Mouse (Mus musculus) heart, adult 11 months (tissue): ENCODE results near the gene Cobl.

Experiments used
- DNase-seq: peaks from one replicate; pipeline ENCODE4 v3.0.0; 2022

The Cobl gene

DNA sequence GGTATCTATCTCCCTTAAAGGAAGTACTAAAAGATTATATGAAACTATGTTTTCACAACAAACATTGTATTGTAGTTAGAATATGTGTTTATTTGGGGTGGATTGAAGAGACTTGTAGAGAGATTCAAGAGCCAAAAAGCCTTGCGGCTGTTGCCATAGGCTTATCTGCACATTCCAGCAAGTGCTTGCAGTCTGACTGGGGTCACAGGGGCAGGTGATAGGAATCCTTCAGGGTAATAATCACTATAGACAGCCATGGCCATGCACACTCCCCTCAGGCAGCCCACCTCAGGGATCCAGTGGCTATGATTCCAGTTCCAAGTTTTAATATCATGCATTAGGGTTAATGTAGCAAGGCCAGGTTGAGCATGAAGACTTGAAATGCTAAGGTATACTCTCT lies 249.2 kb downstream of the Cobl start:
- DNase-seq: peak; percentile 56

DNA sequence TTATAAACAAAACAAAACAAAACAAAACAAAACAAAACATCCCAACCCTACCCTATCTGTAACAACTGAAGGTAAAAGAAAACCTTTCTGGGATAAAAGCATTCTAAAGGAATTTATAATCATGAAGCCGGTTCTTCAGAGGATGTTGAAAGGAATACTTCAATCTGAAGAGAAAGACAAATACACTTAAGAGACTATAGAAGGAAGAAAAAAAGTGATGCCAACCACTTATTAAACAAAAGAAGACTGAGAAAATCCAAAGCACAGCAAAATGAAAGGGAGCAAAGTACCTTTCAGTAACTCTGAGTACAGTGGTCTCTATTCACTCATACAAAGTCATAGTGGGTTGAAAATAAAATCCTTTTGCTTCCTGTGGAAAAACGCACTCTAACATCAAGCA lies 256.2 kb downstream of the Cobl start:
- no peak for DNase-seq

DNA sequence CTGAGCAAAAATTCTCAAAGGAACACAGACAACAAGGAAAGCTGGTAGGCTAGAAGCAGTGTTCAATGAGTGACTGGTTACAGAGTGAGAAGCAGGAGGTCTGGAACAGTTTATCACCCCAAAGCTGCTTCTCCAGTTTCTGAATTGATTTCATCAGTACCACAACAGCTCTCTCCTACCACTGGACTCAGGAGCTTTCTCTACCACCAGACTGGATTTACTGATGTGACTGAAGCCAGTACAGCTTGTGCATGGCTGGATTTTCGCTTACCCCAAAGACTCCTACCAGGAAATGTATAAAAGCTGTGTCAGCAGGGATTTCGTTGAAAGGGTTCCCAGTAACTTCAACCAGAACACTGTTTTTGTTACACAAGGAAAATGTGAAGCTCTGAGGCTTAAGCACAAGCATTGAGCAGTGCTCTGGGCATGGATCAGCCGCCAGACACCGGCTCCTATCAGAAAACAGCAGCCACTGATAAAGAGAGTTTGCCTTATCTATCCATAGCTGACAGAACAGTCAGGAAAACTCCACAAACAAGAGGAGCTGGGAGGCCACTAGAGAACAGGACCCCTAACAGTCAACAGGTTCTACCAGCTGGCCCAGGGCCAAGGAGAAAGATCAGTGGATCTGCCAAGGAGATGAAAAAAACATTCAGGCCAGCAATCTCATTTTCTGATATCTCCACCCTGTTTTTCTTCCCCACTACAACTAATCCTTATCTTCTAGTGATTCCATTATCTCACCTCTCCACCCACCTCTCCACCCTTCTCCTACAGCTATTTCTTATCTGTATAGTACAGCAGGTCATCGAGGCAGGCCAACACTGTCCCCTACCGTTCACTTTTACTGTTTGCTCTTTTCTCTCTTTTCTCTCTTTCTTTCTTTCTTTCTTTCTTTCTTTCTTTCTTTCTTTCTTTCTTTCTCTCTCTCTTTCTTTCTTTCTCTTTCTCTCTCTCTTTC lies 259.3 kb downstream of the Cobl start:
- DNase-seq: peak; percentile 91

DNA sequence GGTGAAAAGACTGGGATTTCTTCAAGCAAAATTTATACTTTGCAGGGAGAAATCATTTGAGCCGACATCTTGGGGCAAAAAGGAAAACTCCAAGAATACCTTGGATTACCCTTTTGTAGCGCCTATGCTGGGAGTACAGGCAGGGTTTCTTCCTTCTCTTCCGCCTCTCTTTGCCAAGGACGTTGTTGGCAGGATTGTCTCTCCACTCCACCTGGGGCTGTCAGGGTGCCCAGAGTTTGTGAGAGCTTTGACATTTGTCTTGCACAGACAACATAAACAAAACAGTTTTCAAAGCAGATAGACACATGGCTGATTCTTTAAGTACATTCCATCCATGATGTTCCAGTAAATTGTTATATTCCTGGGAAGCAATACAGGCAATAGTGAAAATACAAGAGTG lies 265.3 kb downstream of the Cobl start:
- DNase-seq: no peak

DNA sequence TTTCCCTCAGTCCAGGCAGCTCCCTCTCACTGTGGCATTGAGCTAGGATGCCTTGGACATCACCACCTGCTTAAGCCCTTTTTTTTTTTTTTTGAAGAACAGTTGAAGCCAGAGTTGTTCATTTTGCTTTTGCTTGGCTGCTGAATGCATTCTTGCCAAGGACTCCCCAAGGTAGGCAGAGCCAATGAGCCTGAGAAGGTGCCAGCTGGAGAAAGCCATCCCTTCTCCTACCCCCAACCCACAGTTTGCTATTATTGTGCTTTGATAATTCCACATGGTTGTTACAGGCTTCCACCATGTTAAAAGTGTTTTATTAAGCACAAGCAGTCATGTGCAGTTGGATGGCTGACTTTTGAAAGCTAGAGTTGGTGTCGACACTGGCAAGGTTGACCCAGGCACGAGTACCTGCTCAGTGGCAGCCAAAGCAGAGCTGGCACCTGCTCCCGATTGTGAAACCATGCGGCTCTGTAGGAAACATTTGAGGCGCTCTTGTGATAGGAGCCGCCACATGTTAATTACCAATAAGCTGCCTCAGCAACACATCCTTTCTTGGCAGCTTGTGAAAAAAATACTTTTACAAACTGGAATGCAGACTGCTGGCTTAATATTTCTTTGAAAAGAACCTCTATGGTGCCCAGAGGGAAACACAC lies 265.9 kb downstream of the Cobl start:
- DNase-seq: peak; percentile 93

DNA sequence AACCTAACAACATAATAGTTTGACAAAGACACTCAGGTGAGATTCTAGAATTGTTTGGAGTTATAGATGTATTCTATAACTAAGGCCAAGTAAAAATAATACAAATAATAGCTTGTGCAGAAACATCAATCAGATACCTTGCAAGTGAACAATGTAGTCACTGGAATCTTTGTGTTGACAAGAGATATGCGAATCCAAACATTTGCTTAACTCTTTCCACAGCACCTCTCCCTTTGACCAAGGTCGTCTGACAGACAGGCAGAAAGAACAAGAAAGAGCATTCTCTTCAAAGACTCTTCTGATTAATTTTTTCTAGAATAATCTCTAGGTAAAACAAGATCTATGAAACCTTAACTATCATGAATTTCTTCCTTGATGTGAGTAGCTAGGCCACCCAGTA lies 266.7 kb downstream of the Cobl start:
- no peak for DNase-seq

DNA sequence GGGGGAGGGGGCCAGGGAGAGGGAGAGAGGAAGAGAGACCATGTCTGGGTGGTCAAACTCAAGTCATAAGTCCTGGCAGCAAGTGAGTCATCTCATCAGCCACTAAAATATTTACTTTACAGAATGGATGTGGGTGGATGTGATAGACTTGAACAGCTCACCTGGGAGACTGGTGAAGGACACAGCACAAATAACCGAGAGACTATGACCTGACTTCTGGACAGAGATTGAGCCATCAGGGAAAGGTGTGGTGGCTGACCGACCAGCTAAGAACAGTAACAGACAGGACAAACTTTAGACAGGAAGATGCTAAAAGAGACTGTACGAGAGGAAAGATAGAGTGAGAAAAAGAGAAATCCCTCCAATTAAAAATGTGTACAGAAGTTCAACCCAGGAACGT lies 267.2 kb downstream of the Cobl start:
- DNase-seq: no peak

DNA sequence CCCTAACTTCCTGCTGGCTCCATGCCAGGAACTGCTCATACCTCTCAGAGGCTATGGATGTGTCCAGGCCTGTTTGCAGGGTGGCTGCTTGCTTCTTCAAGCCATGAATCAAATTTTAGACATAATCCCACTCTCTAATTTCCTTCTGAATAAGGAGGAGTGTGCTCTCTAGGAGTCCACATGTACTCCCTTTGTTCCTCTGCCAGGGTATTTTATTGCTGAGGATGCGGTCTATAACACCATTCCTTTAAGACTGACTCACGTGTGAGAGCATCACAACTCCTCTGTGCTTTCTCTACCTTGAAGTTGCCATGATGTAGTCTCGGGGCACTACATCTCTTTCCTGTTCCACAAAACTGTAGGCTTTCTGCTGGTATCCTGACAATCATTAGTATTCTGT lies 269.4 kb downstream of the Cobl start:
- no peak for DNase-seq

DNA sequence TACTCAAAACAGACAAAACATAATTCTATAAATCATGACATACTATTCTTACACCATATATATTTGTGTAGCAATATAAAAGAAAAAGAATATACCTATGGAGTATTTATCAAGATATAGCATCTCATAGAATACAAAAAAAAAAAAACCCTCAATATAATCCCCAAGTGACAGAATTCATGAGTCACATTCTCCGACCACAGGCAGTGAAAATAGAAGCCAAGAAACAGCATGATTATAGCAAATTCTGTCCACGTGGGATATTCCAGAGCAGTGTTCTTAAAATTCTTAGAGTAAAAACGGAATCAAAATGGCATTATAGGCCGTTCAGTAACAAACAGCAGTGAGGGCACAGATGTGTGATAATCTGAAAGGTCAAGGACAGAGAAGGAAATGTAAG lies 271.4 kb downstream of the Cobl start:
- no peak for DNase-seq

DNA sequence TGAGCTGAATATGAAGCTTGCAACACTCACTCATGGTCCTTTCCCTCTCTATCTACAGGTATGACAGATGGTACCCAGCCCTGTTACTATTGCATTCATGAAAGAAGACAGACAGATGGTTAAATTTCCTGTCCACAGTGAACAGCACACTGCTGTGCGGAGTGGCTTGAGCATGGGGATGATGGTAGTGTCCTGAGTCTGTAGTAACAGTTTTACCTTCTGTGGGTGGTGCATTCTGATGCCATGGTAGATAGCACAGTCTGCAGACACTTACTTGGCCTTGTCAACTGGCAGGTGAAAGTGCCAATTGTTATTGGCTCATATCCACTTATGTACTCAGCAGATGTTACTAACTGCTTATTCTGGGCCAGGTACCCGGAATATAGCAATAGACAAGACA lies 273.4 kb downstream of the Cobl start:
- DNase-seq: no peak

DNA sequence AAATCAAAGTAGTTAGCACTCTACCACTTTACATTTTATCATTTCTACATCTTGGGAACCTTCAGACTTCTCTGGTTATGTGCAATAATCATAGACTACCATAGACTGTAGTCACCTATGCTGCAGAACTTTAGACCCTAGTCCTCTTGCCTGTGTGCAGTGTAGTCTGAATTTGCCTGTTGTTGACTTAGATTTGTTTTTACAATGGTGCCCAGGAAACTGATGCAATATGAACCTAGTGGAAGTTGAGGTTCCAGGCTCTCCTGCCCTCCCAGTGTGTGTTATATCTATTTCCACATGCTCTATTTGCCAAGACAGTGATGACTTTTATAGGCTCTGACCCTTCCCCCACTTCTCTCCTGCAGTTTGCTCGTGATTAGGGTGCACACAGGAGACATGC lies 274.3 kb downstream of the Cobl start:
- DNase-seq: no peak
